Mouse (Mus musculus): ENCODE data around the gene Rbbp6. TPM values are rescaled to one million over a fixed set of nuclear protein-coding genes. Genes with fewer than 3 reads are reported as not detected.

Rbbp6 gene
- polyA plus RNA-seq, 1 experiment from 2014 or later, result 25.6 TPM

DNA sequence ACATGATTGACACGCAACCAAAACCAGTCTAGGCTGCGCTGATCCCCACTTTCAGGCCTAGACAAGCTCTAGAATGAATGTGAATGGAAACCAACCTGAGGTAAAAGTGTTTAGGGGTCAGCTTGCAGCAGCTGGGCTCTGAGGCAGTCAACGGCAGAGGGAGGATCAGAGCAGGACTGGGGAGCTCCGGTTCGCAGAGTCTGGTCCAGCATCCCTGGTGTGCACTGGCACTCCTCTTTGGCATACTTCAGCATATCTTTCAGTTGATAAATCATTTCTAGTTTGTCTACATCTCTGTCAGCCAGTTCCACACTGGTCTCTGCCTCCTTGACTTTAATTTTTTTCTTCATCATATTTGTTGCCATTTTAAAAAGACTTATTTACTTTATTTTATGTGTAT, 48.0 kb downstream of the Rbbp6 start:
- no peak for ATAC-seq (replicated peaks; ENCODE audit: low FRiP score, low read depth)
- H3K27me3 ChIP-seq (ENCODE audit: insufficient read depth, low read length), result no peaks in the 10 kb centered on the region
- H3K4me1 ChIP-seq (replicated peaks; ENCODE audit: insufficient read depth, low read length), result no peaks in the 10 kb centered on the region
- H3K4me3 ChIP-seq (replicated peaks; ENCODE audit: low read depth, low read length), result no peak overlapping the region
- DNase-seq (ENCODE audit: low spot score), result no peak
- no peak overlapping the region for H3K4me2 ChIP-seq (ENCODE audit: low read length)
- H3K36me3 ChIP-seq (ENCODE audit: insufficient read depth, low read length), result no peaks in the 10 kb centered on the region
- no peaks in the 10 kb centered on the region for H3K9me3 ChIP-seq (replicated peaks; ENCODE audit: low read length)
- 60% methylated on average over 5 of the region's 5 CpGs for WGBS
- no peak overlapping the region for H3K27ac ChIP-seq
- H3K9ac ChIP-seq (ENCODE audit: low read depth, low read length), result no peak overlapping the region
- TF ChIP-seq CTCF (IDR thresholded peaks at IDR 0.05; ENCODE audit: low read depth), result no peak

GRCm38 (mm10) chr7:123014729-123015128, 49.2 kb downstream of the Rbbp6 start:
- ATAC-seq (replicated peaks; ENCODE audit: low FRiP score, low read depth) (no peak), DNase-seq (ENCODE audit: low spot score) (no peak)
- Histone ChIP-seq H3K9ac (ENCODE audit: low read depth, low read length) (no peak overlapping the region), H3K4me3 (replicated peaks; ENCODE audit: low read depth, low read length) (no peak overlapping the region), H3K4me2 (ENCODE audit: low read length) (no peak overlapping the region), H3K36me3 (ENCODE audit: insufficient read depth, low read length) (no peaks in the 10 kb centered on the region), H3K4me1 (replicated peaks; ENCODE audit: insufficient read depth, low read length) (no peaks in the 10 kb centered on the region), H3K9me3 (replicated peaks; ENCODE audit: low read length) (no peaks in the 10 kb centered on the region), H3K27me3 (ENCODE audit: insufficient read depth, low read length) (no peaks in the 10 kb centered on the region), H3K27ac (no peak overlapping the region)
- WGBS, result 71% methylated on average over 7 of the region's 7 CpGs
- no peak for TF ChIP-seq CTCF (IDR thresholded peaks at IDR 0.05; ENCODE audit: low read depth)

GRCm38 (mm10) chr7:123017627-123018026, 52.1 kb downstream of the Rbbp6 start:
- no peak overlapping the region for H3K9ac ChIP-seq (ENCODE audit: low read depth, low read length)
- H3K27ac ChIP-seq, result no peak overlapping the region
- H3K27me3 ChIP-seq (ENCODE audit: insufficient read depth, low read length), result no peaks in the 10 kb centered on the region
- TF ChIP-seq CTCF (IDR thresholded peaks at IDR 0.05; ENCODE audit: low read depth), result peak; percentile 88
- ATAC-seq (replicated peaks; ENCODE audit: low FRiP score, low read depth), result no peak
- H3K9me3 ChIP-seq (replicated peaks; ENCODE audit: low read length), result no peaks in the 10 kb centered on the region
- no peaks in the 10 kb centered on the region for H3K36me3 ChIP-seq (ENCODE audit: insufficient read depth, low read length)
- H3K4me1 ChIP-seq (replicated peaks; ENCODE audit: insufficient read depth, low read length), result no peaks in the 10 kb centered on the region
- DNase-seq (ENCODE audit: low spot score), result no peak
- H3K4me3 ChIP-seq (replicated peaks; ENCODE audit: low read depth, low read length), result no peak overlapping the region
- 40% methylated on average over 3 of the region's 3 CpGs for WGBS
- H3K4me2 ChIP-seq (ENCODE audit: low read length), result no peak overlapping the region

GRCm38 (mm10) chr7:123025123-123025522, 59.6 kb downstream of the Rbbp6 start:
- Histone ChIP-seq H3K27ac (no peak overlapping the region), H3K36me3 (ENCODE audit: insufficient read depth, low read length) (no peaks in the 10 kb centered on the region), H3K4me2 (ENCODE audit: low read length) (0 out of 2 replicates have a peak overlapping the region, but pooled peaks have one; percentile 10), H3K9me3 (replicated peaks; ENCODE audit: low read length) (no peaks in the 10 kb centered on the region), H3K4me1 (replicated peaks; ENCODE audit: insufficient read depth, low read length) (no peaks in the 10 kb centered on the region), H3K27me3 (ENCODE audit: insufficient read depth, low read length) (no peaks in the 10 kb centered on the region), H3K4me3 (replicated peaks; ENCODE audit: low read depth, low read length) (no peak overlapping the region), H3K9ac (ENCODE audit: low read depth, low read length) (no peak overlapping the region)
- 41% methylated on average over 9 of the region's 9 CpGs for WGBS
- DNase-seq (ENCODE audit: low spot score) (peak; percentile 32), ATAC-seq (replicated peaks; ENCODE audit: low FRiP score, low read depth) (no peak)
- TF ChIP-seq CTCF (IDR thresholded peaks at IDR 0.05; ENCODE audit: low read depth), result no peak

DNA sequence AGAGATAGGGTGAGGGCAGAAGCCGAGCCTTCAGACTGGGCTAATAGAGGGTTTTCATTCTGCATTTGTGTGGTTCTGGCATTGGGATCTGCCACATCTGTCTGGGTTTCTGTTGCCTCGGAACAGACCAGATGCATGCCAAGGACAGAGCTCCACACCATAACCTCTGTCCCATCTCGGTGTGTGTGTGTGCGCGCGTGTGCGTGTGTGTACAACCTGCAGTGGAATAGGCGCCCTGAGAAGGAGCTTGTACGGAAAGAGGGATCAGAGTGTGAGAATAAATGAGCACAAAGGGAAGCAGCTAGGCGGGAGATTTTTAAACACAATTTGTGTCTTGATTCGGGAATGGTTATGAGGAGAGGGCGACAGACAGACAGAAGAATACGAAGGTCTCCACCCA, 64.8 kb downstream of the Rbbp6 start:
- ATAC-seq (replicated peaks; ENCODE audit: low FRiP score, low read depth) (no peak), DNase-seq (ENCODE audit: low spot score) (peak; percentile 13)
- 0 out of 2 replicates have a peak, but pooled peaks cover 3% of the 10 kb centered on the region for H3K4me1 ChIP-seq (replicated peaks; ENCODE audit: insufficient read depth, low read length)
- no peak overlapping the region for H3K27ac ChIP-seq
- no peak for TF ChIP-seq CTCF (IDR thresholded peaks at IDR 0.05; ENCODE audit: low read depth)
- H3K4me2 ChIP-seq (ENCODE audit: low read length), result peak overlapping the region; percentile 83
- H3K9me3 ChIP-seq (replicated peaks; ENCODE audit: low read length), result no peaks in the 10 kb centered on the region
- H3K4me3 ChIP-seq (replicated peaks; ENCODE audit: low read depth, low read length), result peak overlapping the region; percentile 32
- 17% methylated on average over 13 of the region's 13 CpGs for WGBS
- peak overlapping the region; percentile 53; the same call in 1 of the 2 replicates for H3K9ac ChIP-seq (ENCODE audit: low read depth, low read length)
- H3K27me3 ChIP-seq (ENCODE audit: insufficient read depth, low read length), result no peaks in the 10 kb centered on the region
- H3K36me3 ChIP-seq (ENCODE audit: insufficient read depth, low read length), result no peaks in the 10 kb centered on the region

- 0% methylated on average over 21 of the region's 21 CpGs for WGBS
- peak overlapping the region; percentile 53; the same call in 1 of the 2 replicates for H3K9ac ChIP-seq (ENCODE audit: low read depth, low read length)
- no peaks in the 10 kb centered on the region for H3K9me3 ChIP-seq (replicated peaks; ENCODE audit: low read length)
- no peaks in the 10 kb centered on the region for H3K27me3 ChIP-seq (ENCODE audit: insufficient read depth, low read length)
- 0 out of 2 replicates have a peak overlapping the region, but pooled peaks have one; percentile 31 for H3K27ac ChIP-seq
- H3K4me3 ChIP-seq (replicated peaks; ENCODE audit: low read depth, low read length), result peak overlapping the region; percentile 32
- DNase-seq (ENCODE audit: low spot score) (peak; percentile 86), ATAC-seq (replicated peaks; ENCODE audit: low FRiP score, low read depth) (peak; percentile 81)
- no peaks in the 10 kb centered on the region for H3K36me3 ChIP-seq (ENCODE audit: insufficient read depth, low read length)
- H3K4me2 ChIP-seq (ENCODE audit: low read length), result peak overlapping the region; percentile 83
- 0 out of 2 replicates have a peak, but pooled peaks cover 3% of the 10 kb centered on the region for H3K4me1 ChIP-seq (replicated peaks; ENCODE audit: insufficient read depth, low read length)
- no peak for TF ChIP-seq CTCF (IDR thresholded peaks at IDR 0.05; ENCODE audit: low read depth)
These were observed 65.3 kb downstream of the Rbbp6 start for GRCm38 (mm10) chr7:123030709-123031181.
